Mouse (Mus musculus): ENCODE results near the gene Sbno2. TPM values are rescaled to one million over a fixed set of nuclear protein-coding genes. Genes with fewer than 3 reads are reported as not detected.

Gene Sbno2
- total and polyA plus RNA-seq, 3 experiments, result 9.7 to 24.2 (median 22.6) TPM

GRCm38 (mm10) chr10:80024229-80025043 is 80.9 kb downstream of the Sbno2 start (continued):
- TF ChIP-seq RCOR1 (conservative IDR thresholded peaks at IDR 0.05; ENCODE audit: low read depth, low read length), result peak; percentile 79; the same call in 1 of the 2 replicates
- TF ChIP-seq IRF4 (IDR thresholded peaks at IDR 0.05; ENCODE audit: low read depth, low read length), result peak; percentile 98
- TF ChIP-seq NRF1 (IDR thresholded peaks at IDR 0.05; ENCODE audit: low read depth, low read length), result no peak
- TF ChIP-seq JUND (conservative IDR thresholded peaks at IDR 0.05; ENCODE audit: low read depth, low read length), result peak; percentile 72
- TF ChIP-seq TCF12 (IDR thresholded peaks at IDR 0.05; ENCODE audit: low read depth, low read length), result peak; percentile 77
- TF ChIP-seq ZKSCAN1 (IDR thresholded peaks at IDR 0.05; ENCODE audit: borderline replicate concordance, low read depth, low read length), result no peak
- TF ChIP-seq HCFC1 (IDR thresholded peaks at IDR 0.05; ENCODE audit: low read depth, low read length), result peak; percentile 44
- TF ChIP-seq UBTF (IDR thresholded peaks at IDR 0.05; ENCODE audit: low read depth, low read length), result peak; percentile 49; the same call in 1 of the 2 replicates
- TF ChIP-seq USF1 (IDR thresholded peaks at IDR 0.05; ENCODE audit: low read depth, low read length), result no peak
- TF ChIP-seq CHD2 (IDR thresholded peaks at IDR 0.05; ENCODE audit: low read length), result peak; percentile 56

GRCm38 (mm10) chr10:80023758-80024157 is 81.6 kb downstream of the Sbno2 start:
- H3K4me1 ChIP-seq (ENCODE audit: control insufficient read depth in 1 of 2, insufficient read depth in 2 of 2), result peaks cover 27 to 41% of the 10 kb centered on the region in 2 experiments
- H3K9me3 ChIP-seq (replicated peaks; ENCODE audit: low read length), result no peaks in the 10 kb centered on the region
- dilution Hi-C loops (cut with MboI; ENCODE audit: extremely low pct_ligation_motif_present, extremely low pct_unique_long_range_greater_than_20kb, low sequenced_read_pairs) (no loop called here), in situ Hi-C loops (cut with MboI; ENCODE audit: low pct_ligation_motif_present, low pct_unique_long_range_greater_than_20kb, low sequenced_read_pairs) (no loop called here)
- H3K27me3 ChIP-seq (replicated peaks), result no peaks in the 10 kb centered on the region
- H3K36me3 ChIP-seq (replicated peaks in 1 of 2; ENCODE audit: control insufficient read depth in 1 of 2, insufficient read depth in 1 of 2, low read length in 1 of 2), result peaks cover 61 to 84% of the 10 kb centered on the region in 2 experiments
- no peak overlapping the region for H3K4me3 ChIP-seq (replicated peaks in 1 of 3; ENCODE audit: low read depth in 2 of 3, low read length in 2 of 3, poor library complexity in 1 of 3)
- H3K27ac ChIP-seq (ENCODE audit: insufficient read depth, low read depth), result peak overlapping the region; percentile 97
- H3K9ac ChIP-seq (ENCODE audit: insufficient read depth, low read depth), result peak overlapping the region; percentile 19; the same call in 1 of the 2 replicates
- TF ChIP-seq MXI1 (IDR thresholded peaks at IDR 0.05; ENCODE audit: low read depth, low read length), result 0 out of 2 replicates have a peak, but pooled peaks have one; percentile 11
- TF ChIP-seq HCFC1 (IDR thresholded peaks at IDR 0.05; ENCODE audit: low read depth, low read length), result no peak
- TF ChIP-seq RCOR1 (conservative IDR thresholded peaks at IDR 0.05; ENCODE audit: low read depth, low read length), result 0 out of 2 replicates have a peak, but pooled peaks have one; percentile 1
- H3K79me2 ChIP-seq (replicated peaks; ENCODE audit: control insufficient read depth, extremely low read depth, insufficient read depth, poor library complexity, severe bottlenecking), result no peaks in the 10 kb centered on the region
- H3K4me2 ChIP-seq (ENCODE audit: insufficient read depth, low read depth, poor library complexity, severe bottlenecking), result peak overlapping the region; percentile 48
- no peak for DNase-seq (ENCODE audit: extremely low read depth)

GRCm38 (mm10) chr10:80022806-80023205 is 82.6 kb downstream of the Sbno2 start:
- no peak overlapping the region for H3K4me3 ChIP-seq (replicated peaks in 1 of 3; ENCODE audit: low read depth in 2 of 3, low read length in 2 of 3, poor library complexity in 1 of 3)
- in situ Hi-C loops (cut with MboI; ENCODE audit: low pct_ligation_motif_present, low pct_unique_long_range_greater_than_20kb, low sequenced_read_pairs), result no loop called here
- no peak for TF ChIP-seq NRF1 (IDR thresholded peaks at IDR 0.05; ENCODE audit: low read depth, low read length)
- TF ChIP-seq ZMIZ1 (IDR thresholded peaks at IDR 0.05; ENCODE audit: low read depth, low read length), result no peak
- TF ChIP-seq MYC (IDR thresholded peaks at IDR 0.05; ENCODE audit: low read depth, low read length), result no peak
- no peak for TF ChIP-seq RCOR1 (conservative IDR thresholded peaks at IDR 0.05; ENCODE audit: low read depth, low read length)
- no peak for TF ChIP-seq MEF2A (IDR thresholded peaks at IDR 0.05; ENCODE audit: borderline replicate concordance, low read depth, low read length)
- no peak for TF ChIP-seq CHD1 (IDR thresholded peaks at IDR 0.05; ENCODE audit: low read depth, low read length)
- no peak for TF ChIP-seq USF2 (conservative IDR thresholded peaks at IDR 0.05; ENCODE audit: low read depth, low read length)
- no peak for TF ChIP-seq PAX5 (IDR thresholded peaks at IDR 0.05; ENCODE audit: low read length)
- no peak for TF ChIP-seq GABPA (IDR thresholded peaks at IDR 0.05; ENCODE audit: insufficient replicate concordance, low read depth, low read length)
- TF ChIP-seq TBP (conservative IDR thresholded peaks at IDR 0.05; ENCODE audit: low read depth, low read length), result no peak
- no peak for TF ChIP-seq UBTF (IDR thresholded peaks at IDR 0.05; ENCODE audit: low read depth, low read length)
- no peak for TF ChIP-seq CTCF (conservative IDR thresholded peaks at IDR 0.05 in 1 of 2, IDR thresholded peaks at IDR 0.05 in 1 of 2; ENCODE audit: low read depth in 2 of 2, low read length in 2 of 2)
- no peak for TF ChIP-seq JUND (conservative IDR thresholded peaks at IDR 0.05; ENCODE audit: low read depth, low read length)
- no peaks in the 10 kb centered on the region for H3K9me3 ChIP-seq (replicated peaks; ENCODE audit: low read length)
- H3K27me3 ChIP-seq (replicated peaks), result no peaks in the 10 kb centered on the region
- no peak overlapping the region for H3K4me2 ChIP-seq (ENCODE audit: insufficient read depth, low read depth, poor library complexity, severe bottlenecking)
- no peak overlapping the region for H3K9ac ChIP-seq (ENCODE audit: insufficient read depth, low read depth)
- peaks cover 31 to 47% of the 10 kb centered on the region in 2 experiments for H3K4me1 ChIP-seq (ENCODE audit: control insufficient read depth in 1 of 2, insufficient read depth in 2 of 2)
- DNase-seq (ENCODE audit: extremely low read depth), result no peak
- no peaks in the 10 kb centered on the region for H3K79me2 ChIP-seq (replicated peaks; ENCODE audit: control insufficient read depth, extremely low read depth, insufficient read depth, poor library complexity, severe bottlenecking)
- 0 out of 2 replicates have a peak overlapping the region, but pooled peaks have one; percentile 12 for H3K27ac ChIP-seq (ENCODE audit: insufficient read depth, low read depth)
- dilution Hi-C loops (cut with MboI; ENCODE audit: extremely low pct_ligation_motif_present, extremely low pct_unique_long_range_greater_than_20kb, low sequenced_read_pairs), result no loop called here
- peaks cover 52 to 79% of the 10 kb centered on the region in 2 experiments for H3K36me3 ChIP-seq (replicated peaks in 1 of 2; ENCODE audit: control insufficient read depth in 1 of 2, insufficient read depth in 1 of 2, low read length in 1 of 2)

All from CH12.LX (cell line).